Mouse (Mus musculus) bone marrow, adult 2 months (tissue): ENCODE results near the gene Supt4a. TPM values are rescaled to one million over a fixed set of nuclear protein-coding genes. Genes with fewer than 3 reads are reported as not detected.

Source experiments
- H3K27ac ChIP-seq: fragments of 200-500 bp; 2 replicates; pipeline ENCODE4 v1.5.1; 2012; ENCODE audit warnings: low read depth, mild to moderate bottlenecking, control low read depth, inconsistent platforms, low read length; ENCODE audit not compliant: control insufficient read depth, poor library complexity, insufficient read depth
- H3K4me1 ChIP-seq: fragments of 200-500 bp; 2 replicates; pipeline ENCODE4 v1.6.1; 2011; ENCODE audit warnings: low read length; ENCODE audit not compliant: control insufficient read depth, insufficient read depth
- H3K4me3 ChIP-seq: fragments of 200-500 bp; replicated peaks from 2 replicates; pipeline ENCODE3; 2011; ENCODE audit warnings: mild to moderate bottlenecking, low read depth, low read length, control low read depth; ENCODE audit not compliant: control insufficient read depth
- CTCF ChIP-seq: fragments of 200-500 bp; IDR thresholded peaks from 2 replicates; pipeline ENCODE4 v1.5.1; 2011; ENCODE audit warnings: low read length, control low read depth; ENCODE audit not compliant: control insufficient read depth, insufficient read depth
- POLR2A ChIP-seq: fragments of 200-500 bp; IDR thresholded peaks from 2 replicates; pipeline ENCODE4 v1.6.1; 2011; ENCODE audit warnings: low read depth, mild to moderate bottlenecking, control low read depth, low read length, borderline replicate concordance; ENCODE audit not compliant: control insufficient read depth
- WGBS: fragments of 180-500 bp; shearing (Covaris S2); methylation state at CpG from one replicate; pipeline ENCODE4 v1.1.7; 2018; 5-methylcytosine and 5-hydroxymethylcytosine counted together
- polyA plus RNA-seq: library from polyadenylated mRNA; stranded (reverse); fragments of >200 nt; gene quantifications from 2 replicates; pipeline ENCODE4 v1.2.4, GENCODE M21; 2011; ENCODE audit warnings: low replicate concordance; ENCODE audit not compliant: missing spikeins, insufficient read depth, insufficient read length

Supt4a gene
- polyA plus RNA-seq, 1 experiment, result 127 TPM

- TF ChIP-seq CTCF (no peak), POLR2A (no peak)
- H3K27ac ChIP-seq, result no peak overlapping the region
- H3K4me1 ChIP-seq, result peaks cover 4% of the 10 kb centered on the region
- 61% methylated on average over 14 of the region's 14 CpGs for WGBS
- H3K4me3 ChIP-seq, result no peak overlapping the region
These were observed 24.7 kb downstream of the Supt4a start for GRCm38 (mm10) chr11:87761806-87762701.

GRCm38 (mm10) chr11:87762702-87763385, 25.5 kb downstream of the Supt4a start:
- H3K4me1 ChIP-seq, result peaks cover 4% of the 10 kb centered on the region
- no peak for TF ChIP-seq POLR2A
- WGBS, result 62% methylated on average over 12 of the region's 12 CpGs

GRCm38 (mm10) chr11:87763511-87763987, 26.2 kb downstream of the Supt4a start:
- H3K4me3 ChIP-seq, result peak overlapping the region; percentile 50

More at GRCm38 (mm10) chr11:87762702-87763385, 25.5 kb downstream of the Supt4a start:
- H3K27ac ChIP-seq, result no peak overlapping the region
- H3K4me3 ChIP-seq, result no peak overlapping the region

GRCm38 (mm10) chr11:87763988-87764876, 26.9 kb downstream of the Supt4a start:
- peak overlapping the region; percentile 50 for H3K4me3 ChIP-seq
- H3K4me1 ChIP-seq, result peaks cover 4% of the 10 kb centered on the region
- WGBS, result 1% methylated on average over 65 of the region's 65 CpGs

More at GRCm38 (mm10) chr11:87763511-87763987, 26.2 kb downstream of the Supt4a start:
- WGBS, result 24% methylated on average over 17 of the region's 17 CpGs
- Histone ChIP-seq H3K27ac (no peak overlapping the region), H3K4me1 (peaks cover 4% of the 10 kb centered on the region)
- TF ChIP-seq CTCF, result no peak
- TF ChIP-seq POLR2A, result no peak; the same call in 1 of the 2 replicates

GRCm38 (mm10) chr11:87768745-87769144, 31.4 kb downstream of the Supt4a start:
- WGBS, result 63% methylated on average over 4 of the region's 4 CpGs
- no peak overlapping the region for H3K27ac ChIP-seq
- peaks cover under 1% of the 10 kb centered on the region; the same call in 1 of the 2 replicates for H3K4me1 ChIP-seq
- no peak overlapping the region for H3K4me3 ChIP-seq
- TF ChIP-seq POLR2A, result no peak
- TF ChIP-seq CTCF, result no peak

More at GRCm38 (mm10) chr11:87763988-87764876, 26.9 kb downstream of the Supt4a start:
- TF ChIP-seq POLR2A (no peak), CTCF (no peak)
- no peak overlapping the region for H3K27ac ChIP-seq

- Histone ChIP-seq H3K4me1 (no peaks in the 10 kb centered on the region), H3K27ac (no peak overlapping the region), H3K4me3 (no peak overlapping the region)
- WGBS, result 45% methylated on average over 3 of the region's 3 CpGs
- no peak for TF ChIP-seq POLR2A
- TF ChIP-seq CTCF, result peak; percentile 99
These were observed 33.6 kb downstream of the Supt4a start for GRCm38 (mm10) chr11:87770989-87771388.

- Histone ChIP-seq H3K27ac (no peak overlapping the region), H3K4me1 (no peaks in the 10 kb centered on the region), H3K4me3 (no peak overlapping the region)
- 87% methylated on average over 3 of the region's 3 CpGs for WGBS
- TF ChIP-seq POLR2A, result no peak
- TF ChIP-seq CTCF, result no peak
These were observed 35.0 kb downstream of the Supt4a start for GRCm38 (mm10) chr11:87772354-87772753.
